Mouse (Mus musculus) midbrain, embryonic 13.5 days (tissue): Measurements from ENCODE around the gene Gm11239. TPM values are rescaled to one million over a fixed set of nuclear protein-coding genes. Genes with fewer than 3 reads are reported as not detected.
"Not testable (repeated sequence)": the region's sequence is repeated elsewhere in the genome, so short reads cannot be mapped to it uniquely, and the experiment has no call there.

Experiments
- ATAC-seq: fragments of 200-750 bp; cut with Nextera tagmentation; 2 replicates; pipeline ENCODE4 v1.8.0; 2017; ENCODE audit warnings: mild to moderate bottlenecking, moderate TSS enrichment, moderate library complexity
- H3K27ac ChIP-seq: fragments of 300-500 bp; sonication (generic); 2 replicates; pipeline ENCODE4 v1.5.1; 2015; ENCODE audit warnings: inconsistent platforms, mild to moderate bottlenecking, moderate library complexity
- H3K27me3 ChIP-seq: fragments of 300-500 bp; sonication (generic); 2 replicates; pipeline ENCODE4 v1.6.1; 2015; ENCODE audit warnings: mild to moderate bottlenecking, inconsistent platforms
- H3K36me3 ChIP-seq: fragments of 300-500 bp; sonication (generic); 2 replicates; pipeline ENCODE4 v1.6.1; 2015; ENCODE audit warnings: mild to moderate bottlenecking, inconsistent platforms
- H3K4me1 ChIP-seq: fragments of 300-500 bp; sonication (generic); replicated peaks from 2 replicates; pipeline ENCODE4 v1.6.1; 2015; ENCODE audit warnings: inconsistent platforms
- H3K4me2 ChIP-seq: fragments of 300-500 bp; sonication (generic); replicated peaks from 2 replicates; pipeline ENCODE4 v1.6.1; 2015; ENCODE audit warnings: moderate library complexity, mild to moderate bottlenecking, inconsistent platforms
- H3K4me3 ChIP-seq: fragments of 300-500 bp; sonication (generic); replicated peaks from 2 replicates; pipeline ENCODE4 v1.5.1; 2015; ENCODE audit warnings: mild to moderate bottlenecking, inconsistent platforms
- H3K9ac ChIP-seq: fragments of 300-500 bp; sonication (generic); replicated peaks from 2 replicates; pipeline ENCODE4 v1.6.1; 2015; ENCODE audit warnings: mild to moderate bottlenecking, inconsistent platforms
- H3K9me3 ChIP-seq: fragments of 300-500 bp; sonication (generic); 2 replicates; pipeline ENCODE4 v1.6.1; 2016; ENCODE audit warnings: mild to moderate bottlenecking, inconsistent platforms
- WGBS: fragments of 180-500 bp; shearing (Covaris S2); methylation state at CpG from one replicate; pipeline ENCODE4 v1.1.7; 2015; 5-methylcytosine and 5-hydroxymethylcytosine counted together
- polyA plus RNA-seq: library from polyadenylated mRNA; unstranded; fragments of >200 nt; fragmentation: Nextera tagmentation; extraction: Ambion mirVana; gene quantifications from 2 replicates; pipeline ENCODE4 v1.2.1, GENCODE M21; 2015

Gm11239 gene
- polyA plus RNA-seq = not detected in 2 replicates

GRCm38 (mm10) chr4:73668054-73668453, at the start of gene Gm11239:
Gm11239 (plus strand) TSS chr4:73668354.
- not testable (repeated sequence) for H3K4me2 ChIP-seq, ATAC-seq, H3K4me1 ChIP-seq, H3K4me3 ChIP-seq, H3K27me3 ChIP-seq, H3K36me3 ChIP-seq, H3K9ac ChIP-seq, H3K27ac ChIP-seq, H3K9me3 ChIP-seq
- WGBS = no CpG with 5 or more reads among the region's 4 CpGs

GRCm38 (mm10) chr4:73622684-73623083, 45.5 kb upstream of the Gm11239 start, which contains the start of gene Gm11237:
Gm11237 (plus strand) TSS chr4:73622984.
- not testable (repeated sequence) for H3K9ac ChIP-seq, H3K27ac ChIP-seq, H3K9me3 ChIP-seq, H3K4me2 ChIP-seq, H3K27me3 ChIP-seq, H3K4me3 ChIP-seq, H3K4me1 ChIP-seq, H3K36me3 ChIP-seq, ATAC-seq
- WGBS = no CpG with 5 or more reads among the region's 3 CpGs

- ATAC-seq, H3K27me3 ChIP-seq, H3K4me3 ChIP-seq, H3K4me2 ChIP-seq, H3K9me3 ChIP-seq, H3K36me3 ChIP-seq, H3K27ac ChIP-seq, H3K4me1 ChIP-seq, H3K9ac ChIP-seq: not testable (repeated sequence)
- no CpG with 5 or more reads among the region's 4 CpGs for WGBS
These were observed 30.3 kb upstream of the Gm11239 start, which contains the start of gene Gm11236 for GRCm38 (mm10) chr4:73637821-73638220. Gm11236 (plus strand) TSS chr4:73638121.

GRCm38 (mm10) chr4:73661864-73662263, 6.3 kb upstream of the Gm11239 start:
- not testable (repeated sequence) for H3K36me3 ChIP-seq, H3K27ac ChIP-seq, H3K4me2 ChIP-seq, H3K9ac ChIP-seq, H3K4me3 ChIP-seq, H3K9me3 ChIP-seq, H3K27me3 ChIP-seq, H3K4me1 ChIP-seq, ATAC-seq
- WGBS = 88% methylated on average over 4 of the region's 4 CpGs

- H3K27me3 ChIP-seq, H3K4me3 ChIP-seq, H3K36me3 ChIP-seq, H3K9me3 ChIP-seq, H3K4me2 ChIP-seq, H3K9ac ChIP-seq, H3K4me1 ChIP-seq, ATAC-seq, H3K27ac ChIP-seq: not testable (repeated sequence)
- 85% methylated on average over 1 of the region's 4 CpGs for WGBS
These were observed 15.1 kb downstream of the Gm11239 start, which contains the start of gene Gm428 for GRCm38 (mm10) chr4:73683216-73683615. Gm428 (plus strand) TSS chr4:73683516.

- no peak for ATAC-seq
These were observed 50.6 kb downstream of the Gm11239 start for GRCm38 (mm10) chr4:73718761-73719160.

GRCm38 (mm10) chr4:73719819-73720218, 51.7 kb downstream of the Gm11239 start:
- ATAC-seq = no peak
- Histone ChIP-seq H3K4me2 (no peak overlapping the region), H3K36me3 (no peaks in the 10 kb centered on the region), H3K4me3 (no peak overlapping the region), H3K27ac (no peak overlapping the region), H3K9me3 (no peaks in the 10 kb centered on the region), H3K27me3 (no peaks in the 10 kb centered on the region), H3K9ac (no peak overlapping the region), H3K4me1 (no peaks in the 10 kb centered on the region)

More at GRCm38 (mm10) chr4:73718761-73719160, 50.6 kb downstream of the Gm11239 start:
- Histone ChIP-seq H3K4me2 (no peak overlapping the region), H3K27ac (no peak overlapping the region), H3K36me3 (no peaks in the 10 kb centered on the region), H3K9me3 (no peaks in the 10 kb centered on the region), H3K27me3 (no peaks in the 10 kb centered on the region), H3K4me1 (no peaks in the 10 kb centered on the region), H3K9ac (no peak overlapping the region), H3K4me3 (no peak overlapping the region)
- 86% methylated on average over 1 of the region's 1 CpGs for WGBS

Other genes with a start within 250 kb of the Gm11239 start
- gene Gm11238, start 60.5 kb upstream of the Gm11239 start, polyA plus RNA-seq = not detected in 2 replicates
- not detected in 2 replicates for gene Gm11237, start 45.4 kb upstream of the Gm11239 start, polyA plus RNA-seq
- gene Gm11236, start 30.2 kb upstream of the Gm11239 start, polyA plus RNA-seq = not detected in 2 replicates
- gene Gm428, start 15.2 kb downstream of the Gm11239 start, polyA plus RNA-seq = not detected in 2 replicates
- 0.08 and 0.09 TPM in 2 replicates for gene Rasef, start 122.6 kb downstream of the Gm11239 start, polyA plus RNA-seq
- not detected in 2 replicates for gene Gm11758, start 207.9 kb downstream of the Gm11239 start, polyA plus RNA-seq
- not detected in 2 replicates for gene Gm11757, start 222.8 kb downstream of the Gm11239 start, polyA plus RNA-seq
- not detected in 2 replicates for gene Gm13871, start 237.6 kb downstream of the Gm11239 start, polyA plus RNA-seq